Mouse (Mus musculus) testis, adult 2 months (tissue): ENCODE data around the gene Tbc1d1.

ENCODE experiments used
- CTCF ChIP-seq: fragments of 200-500 bp; IDR thresholded peaks from 2 replicates; pipeline ENCODE4 v1.5.1; 2012; ENCODE audit warnings: low read depth, mild to moderate bottlenecking, inconsistent platforms, low read length, moderate library complexity; ENCODE audit not compliant: control insufficient read depth, insufficient read depth, insufficient replicate concordance
- POLR2A ChIP-seq: fragments of 200-500 bp; IDR thresholded peaks from 2 replicates; pipeline ENCODE4 v1.6.1; 2012; ENCODE audit warnings: low read depth, mild to moderate bottlenecking, inconsistent platforms, low read length, moderate library complexity; ENCODE audit not compliant: control insufficient read depth

DNA sequence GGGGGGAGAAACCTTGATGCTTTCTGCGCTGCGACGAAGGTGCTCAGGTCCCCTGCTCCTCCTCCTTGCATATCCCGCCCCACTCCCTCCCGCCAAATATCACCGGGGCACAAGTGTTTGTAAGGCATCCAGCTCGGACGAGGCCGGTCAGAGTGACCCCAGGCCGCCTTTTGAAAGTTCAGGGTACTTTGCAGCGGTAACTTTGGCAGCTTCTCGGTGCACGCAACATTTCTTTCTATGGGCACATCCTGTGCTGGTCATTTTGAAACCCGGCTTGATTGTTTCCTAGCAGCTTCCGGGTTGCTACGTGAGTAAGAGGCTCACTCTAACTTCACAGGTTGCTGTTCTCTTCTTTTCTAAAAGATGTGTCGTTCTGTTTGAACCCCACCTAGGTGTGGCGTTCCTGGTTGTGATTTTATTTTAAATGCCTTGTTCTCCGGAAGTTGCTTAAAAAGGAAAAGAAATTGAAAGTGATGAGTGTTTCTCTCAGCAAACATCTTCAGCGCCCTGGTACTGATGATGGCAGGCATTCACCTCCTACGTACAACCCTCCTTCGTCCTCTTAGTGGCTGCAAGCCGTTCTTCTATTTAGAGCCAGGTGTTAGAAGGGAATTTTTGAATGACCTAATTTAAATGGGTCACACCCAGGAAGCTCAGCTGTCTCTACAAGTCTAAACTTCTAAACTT is 4.7 kb downstream of the Tbc1d1 start:
- TF ChIP-seq CTCF (no peak), POLR2A (no peak)
